Mouse (Mus musculus) C2C12 (cell line): Measurements from ENCODE around the gene Itfg2.

ENCODE experiments used
- CTCF ChIP-seq: IDR thresholded peaks from one replicate; pipeline ENCODE4 v1.5.1; 2011; ENCODE audit not compliant: control insufficient read depth, insufficient read depth, insufficient read length
- USF1 ChIP-seq: IDR thresholded peaks from one replicate; pipeline ENCODE4 v1.6.1; 2011; ENCODE audit warnings: low read depth, mild to moderate bottlenecking, control low read depth, moderate library complexity

DNA sequence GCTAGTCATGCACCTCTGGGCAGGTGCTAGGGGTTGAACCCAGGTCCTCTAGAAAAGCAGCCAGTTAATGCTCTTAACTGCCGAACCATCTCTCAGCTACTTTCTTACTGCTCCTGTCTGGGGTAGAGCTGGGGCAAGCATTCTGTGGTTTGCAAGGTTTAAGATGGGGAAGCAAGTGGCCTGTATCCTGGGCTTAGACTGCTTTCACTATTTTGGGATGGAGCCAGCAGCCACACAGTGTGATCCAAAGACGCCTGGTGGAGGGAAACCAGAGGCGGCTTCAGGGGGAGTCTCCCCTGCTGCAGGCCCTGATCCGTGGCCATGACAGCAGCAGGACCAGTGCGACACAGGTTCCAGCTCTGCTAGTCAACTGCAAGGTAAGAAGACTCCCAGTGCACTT, 20.0 kb downstream of the Itfg2 start:
- TF ChIP-seq CTCF (no peak), USF1 (no peak)
